Mouse (Mus musculus) CH12.LX (cell line): ENCODE data around the gene Olfr1022. TPM values are rescaled to one million over a fixed set of nuclear protein-coding genes. Genes with fewer than 3 reads are reported as not detected.

Source experiments
- polyA plus RNA-seq: library from polyadenylated mRNA; unstranded; fragments of >175 nt; gene quantifications from 2 replicates; pipeline ENCODE4 v1.2.1, GENCODE M21; 2012; ENCODE audit warnings: low read depth; ENCODE audit not compliant: insufficient read length
- total RNA-seq, 2 experiments: library from RNA; depleted of rRNA; stranded (reverse); fragments of 300-350 nt in 1 of 2; fragments of >200 nt in 1 of 2; gene quantifications; 2 replicates each; pipeline ENCODE4 v1.2.3; 2012 to 2014

Gene Olfr1022
- total and polyA plus RNA-seq, 3 experiments: not detected

Other genes starting within 250 kb of the Olfr1022 start
Only the 20 nearest of the 26 such genes appear.
- gene Olfr1009, start 153.2 kb upstream of the Olfr1022 start, total RNA-seq (2012; rRNA removed): not detected in 2 replicates
- gene Olfr1009, start 153.2 kb upstream of the Olfr1022 start, total RNA-seq (2014; rRNA removed): not detected in 2 replicates
- not detected in 2 replicates for gene Olfr1009, start 153.2 kb upstream of the Olfr1022 start, polyA plus RNA-seq
- not detected in 2 replicates for gene Olfr1012, start 105.8 kb upstream of the Olfr1022 start, total RNA-seq (2012; rRNA removed)
- gene Olfr1012, start 105.8 kb upstream of the Olfr1022 start, total RNA-seq (2014; rRNA removed): not detected in 2 replicates
- gene Olfr1012, start 105.8 kb upstream of the Olfr1022 start, polyA plus RNA-seq: not detected in 2 replicates
- gene Olfr1013, start 101.5 kb upstream of the Olfr1022 start, total RNA-seq (2012; rRNA removed): not detected in 2 replicates
- gene Olfr1013, start 101.5 kb upstream of the Olfr1022 start, total RNA-seq (2014; rRNA removed): not detected in 2 replicates
- not detected in 2 replicates for gene Olfr1013, start 101.5 kb upstream of the Olfr1022 start, polyA plus RNA-seq
- gene Olfr1014, start 95.9 kb upstream of the Olfr1022 start, total RNA-seq (2012; rRNA removed): not detected in 2 replicates
- gene Olfr1014, start 95.9 kb upstream of the Olfr1022 start, total RNA-seq (2014; rRNA removed): not detected in 2 replicates
- gene Olfr1014, start 95.9 kb upstream of the Olfr1022 start, polyA plus RNA-seq: not detected in 2 replicates
- not detected in 2 replicates for gene Olfr1015, start 86.6 kb upstream of the Olfr1022 start, total RNA-seq (2012; rRNA removed)
- not detected in 2 replicates for gene Olfr1015, start 86.6 kb upstream of the Olfr1022 start, total RNA-seq (2014; rRNA removed)
- gene Olfr1015, start 86.6 kb upstream of the Olfr1022 start, polyA plus RNA-seq: not detected in 2 replicates
- not detected in 2 replicates for gene Olfr1016, start 66.0 kb upstream of the Olfr1022 start, total RNA-seq (2012; rRNA removed)
- not detected in 2 replicates for gene Olfr1016, start 66.0 kb upstream of the Olfr1022 start, total RNA-seq (2014; rRNA removed)
- not detected in 2 replicates for gene Olfr1016, start 66.0 kb upstream of the Olfr1022 start, polyA plus RNA-seq
- not detected in 2 replicates for gene Olfr1018, start 50.1 kb upstream of the Olfr1022 start, total RNA-seq (2012; rRNA removed)
- not detected in 2 replicates for gene Olfr1018, start 50.1 kb upstream of the Olfr1022 start, total RNA-seq (2014; rRNA removed)
- gene Olfr1018, start 50.1 kb upstream of the Olfr1022 start, polyA plus RNA-seq: not detected in 2 replicates
- gene Olfr1019, start 23.1 kb upstream of the Olfr1022 start, total RNA-seq (2012; rRNA removed): not detected in 2 replicates
- not detected in 2 replicates for gene Olfr1019, start 23.1 kb upstream of the Olfr1022 start, total RNA-seq (2014; rRNA removed)
- gene Olfr1019, start 23.1 kb upstream of the Olfr1022 start, polyA plus RNA-seq: not detected in 2 replicates
- not detected in 2 replicates for gene Olfr1020, start 21.6 kb upstream of the Olfr1022 start, total RNA-seq (2012; rRNA removed)
- not detected in 2 replicates for gene Olfr1020, start 21.6 kb upstream of the Olfr1022 start, total RNA-seq (2014; rRNA removed)
- not detected in 2 replicates for gene Olfr1020, start 21.6 kb upstream of the Olfr1022 start, polyA plus RNA-seq
- gene Olfr1023, start 17.0 kb downstream of the Olfr1022 start, total RNA-seq (2012; rRNA removed): not detected in 2 replicates
- gene Olfr1023, start 17.0 kb downstream of the Olfr1022 start, total RNA-seq (2014; rRNA removed): not detected in 2 replicates
- not detected in 2 replicates for gene Olfr1023, start 17.0 kb downstream of the Olfr1022 start, polyA plus RNA-seq
- gene Olfr1024, start 36.5 kb downstream of the Olfr1022 start, total RNA-seq (2012; rRNA removed): not detected in 2 replicates
- not detected in 2 replicates for gene Olfr1024, start 36.5 kb downstream of the Olfr1022 start, total RNA-seq (2014; rRNA removed)
- not detected in 2 replicates for gene Olfr1024, start 36.5 kb downstream of the Olfr1022 start, polyA plus RNA-seq
- gene Olfr1025-ps1, start 46.6 kb downstream of the Olfr1022 start, total RNA-seq (2012; rRNA removed): not detected in 2 replicates
- gene Olfr1025-ps1, start 46.6 kb downstream of the Olfr1022 start, total RNA-seq (2014; rRNA removed): not detected in 2 replicates
- not detected in 2 replicates for gene Olfr1025-ps1, start 46.6 kb downstream of the Olfr1022 start, polyA plus RNA-seq
- gene Olfr1026, start 53.0 kb downstream of the Olfr1022 start, total RNA-seq (2012; rRNA removed): not detected in 2 replicates
- not detected in 2 replicates for gene Olfr1026, start 53.0 kb downstream of the Olfr1022 start, total RNA-seq (2014; rRNA removed)
- not detected in 2 replicates for gene Olfr1026, start 53.0 kb downstream of the Olfr1022 start, polyA plus RNA-seq
- not detected in 2 replicates for gene Olfr1028, start 81.8 kb downstream of the Olfr1022 start, total RNA-seq (2012; rRNA removed)
- gene Olfr1028, start 81.8 kb downstream of the Olfr1022 start, total RNA-seq (2014; rRNA removed): not detected in 2 replicates
- not detected in 2 replicates for gene Olfr1028, start 81.8 kb downstream of the Olfr1022 start, polyA plus RNA-seq
- not detected in 2 replicates for gene Olfr1029, start 105.3 kb downstream of the Olfr1022 start, total RNA-seq (2012; rRNA removed)
- not detected in 2 replicates for gene Olfr1029, start 105.3 kb downstream of the Olfr1022 start, total RNA-seq (2014; rRNA removed)
- gene Olfr1029, start 105.3 kb downstream of the Olfr1022 start, polyA plus RNA-seq: not detected in 2 replicates
- not detected in 2 replicates for gene Olfr1030, start 110.7 kb downstream of the Olfr1022 start, total RNA-seq (2012; rRNA removed)
- not detected in 2 replicates for gene Olfr1030, start 110.7 kb downstream of the Olfr1022 start, total RNA-seq (2014; rRNA removed)
- not detected in 2 replicates for gene Olfr1030, start 110.7 kb downstream of the Olfr1022 start, polyA plus RNA-seq
- not detected in 2 replicates for gene Olfr1031, start 121.7 kb downstream of the Olfr1022 start, total RNA-seq (2012; rRNA removed)
- not detected in 2 replicates for gene Olfr1031, start 121.7 kb downstream of the Olfr1022 start, total RNA-seq (2014; rRNA removed)
- not detected in 2 replicates for gene Olfr1031, start 121.7 kb downstream of the Olfr1022 start, polyA plus RNA-seq
- not detected in 2 replicates for gene Olfr1032, start 136.9 kb downstream of the Olfr1022 start, total RNA-seq (2012; rRNA removed)
- gene Olfr1032, start 136.9 kb downstream of the Olfr1022 start, total RNA-seq (2014; rRNA removed): not detected in 2 replicates
- gene Olfr1032, start 136.9 kb downstream of the Olfr1022 start, polyA plus RNA-seq: not detected in 2 replicates
- not detected in 2 replicates for gene Olfr1033, start 152.0 kb downstream of the Olfr1022 start, total RNA-seq (2012; rRNA removed)
- not detected in 2 replicates for gene Olfr1033, start 152.0 kb downstream of the Olfr1022 start, total RNA-seq (2014; rRNA removed)
- gene Olfr1033, start 152.0 kb downstream of the Olfr1022 start, polyA plus RNA-seq: not detected in 2 replicates
- gene Olfr1034, start 177.3 kb downstream of the Olfr1022 start, total RNA-seq (2012; rRNA removed): not detected in 2 replicates
- gene Olfr1034, start 177.3 kb downstream of the Olfr1022 start, total RNA-seq (2014; rRNA removed): not detected in 2 replicates
- gene Olfr1034, start 177.3 kb downstream of the Olfr1022 start, polyA plus RNA-seq: not detected in 2 replicates